Mouse (Mus musculus) ES-E14 (cell line): ENCODE measurements around the gene Il1a.

Experiments used
- CHD2 ChIP-seq: IDR thresholded peaks from 2 replicates; pipeline ENCODE4 v1.6.1; 2014; ENCODE audit warnings: mild to moderate bottlenecking, low read depth, low read length, inconsistent platforms
- MAFK ChIP-seq: IDR thresholded peaks from 2 replicates; pipeline ENCODE4 v1.6.1; 2014; ENCODE audit warnings: mild to moderate bottlenecking, low read depth, low read length, inconsistent platforms; ENCODE audit not compliant: insufficient read depth
- ZC3H11A ChIP-seq: IDR thresholded peaks from 2 replicates; pipeline ENCODE4 v1.6.1; 2012; ENCODE audit warnings: low read depth, mild to moderate bottlenecking, inconsistent platforms, low read length, borderline replicate concordance
- ZNF384 ChIP-seq: IDR thresholded peaks from 2 replicates; pipeline ENCODE4 v1.6.1; 2012; ENCODE audit warnings: low read depth, low read length, inconsistent platforms

GRCm38 (mm10) chr2:129295075-129295474, 14.7 kb downstream of the Il1a start:
- TF ChIP-seq ZNF384 (no peak), CHD2 (no peak), ZC3H11A (no peak), MAFK (no peak)
